Mouse (Mus musculus): Measurements from ENCODE around the gene Samd8. TPM values are rescaled to one million over a fixed set of nuclear protein-coding genes. Genes with fewer than 3 reads are reported as not detected.
A peak's percentile ranks its signal among the peaks of the same experiment; 100 is the strongest.

Gene Samd8
- polyA plus RNA-seq, 1 experiment = 4.4 TPM

- Histone ChIP-seq H3K27ac (ENCODE audit: control insufficient read depth, insufficient read depth, low read depth, low read length, poor library complexity) (no peak overlapping the region), H3K4me1 (ENCODE audit: control insufficient read depth, insufficient read depth, low read length) (peaks cover 6% of the 10 kb centered on the region)
- 86% methylated on average over 2 of the region's 2 CpGs for WGBS
These were observed 59.1 kb downstream of the Samd8 start for GRCm38 (mm10) chr14:21809418-21809817.

GRCm38 (mm10) chr14:21811301-21811700 lies 61.0 kb downstream of the Samd8 start:
- H3K4me3 ChIP-seq (replicated peaks; ENCODE audit: control insufficient read depth, low read depth, low read length) = no peak overlapping the region
- peaks cover 6% of the 10 kb centered on the region for H3K4me1 ChIP-seq (ENCODE audit: control insufficient read depth, insufficient read depth, low read length)
- WGBS = 20% methylated on average over 4 of the region's 4 CpGs
- peak overlapping the region; percentile 87 for H3K27ac ChIP-seq (ENCODE audit: control insufficient read depth, insufficient read depth, low read depth, low read length, poor library complexity)
- TF ChIP-seq POLR2A (IDR thresholded peaks at IDR 0.05; ENCODE audit: borderline replicate concordance, control insufficient read depth, low read depth, low read length) (no peak), CTCF (IDR thresholded peaks at IDR 0.05; ENCODE audit: control insufficient read depth, insufficient read depth, low read length) (no peak)

More at GRCm38 (mm10) chr14:21809418-21809817, 59.1 kb downstream of the Samd8 start:
- H3K4me3 ChIP-seq (replicated peaks; ENCODE audit: control insufficient read depth, low read depth, low read length) = no peak overlapping the region
- TF ChIP-seq POLR2A (IDR thresholded peaks at IDR 0.05; ENCODE audit: borderline replicate concordance, control insufficient read depth, low read depth, low read length) = no peak
- no peak for TF ChIP-seq CTCF (IDR thresholded peaks at IDR 0.05; ENCODE audit: control insufficient read depth, insufficient read depth, low read length)

GRCm38 (mm10) chr14:21811744-21812393 lies 61.5 kb downstream of the Samd8 start:
- TF ChIP-seq CTCF (IDR thresholded peaks at IDR 0.05; ENCODE audit: control insufficient read depth, insufficient read depth, low read length) (no peak), POLR2A (IDR thresholded peaks at IDR 0.05; ENCODE audit: borderline replicate concordance, control insufficient read depth, low read depth, low read length) (no peak)
- H3K27ac ChIP-seq (ENCODE audit: control insufficient read depth, insufficient read depth, low read depth, low read length, poor library complexity) = peak overlapping the region; percentile 87
- peaks cover 6% of the 10 kb centered on the region for H3K4me1 ChIP-seq (ENCODE audit: control insufficient read depth, insufficient read depth, low read length)
- WGBS = 57% methylated on average over 10 of the region's 10 CpGs
- no peak overlapping the region for H3K4me3 ChIP-seq (replicated peaks; ENCODE audit: control insufficient read depth, low read depth, low read length)

- TF ChIP-seq CTCF (IDR thresholded peaks at IDR 0.05; ENCODE audit: control insufficient read depth, insufficient read depth, low read length) (peak; percentile 75), POLR2A (IDR thresholded peaks at IDR 0.05; ENCODE audit: borderline replicate concordance, control insufficient read depth, low read depth, low read length) (no peak)
- Histone ChIP-seq H3K4me1 (ENCODE audit: control insufficient read depth, insufficient read depth, low read length) (peaks cover 6% of the 10 kb centered on the region), H3K27ac (ENCODE audit: control insufficient read depth, insufficient read depth, low read depth, low read length, poor library complexity) (peak overlapping the region; percentile 85; the same call in 1 of the 2 replicates), H3K4me3 (replicated peaks; ENCODE audit: control insufficient read depth, low read depth, low read length) (no peak overlapping the region)
- WGBS = 17% methylated on average over 14 of the region's 14 CpGs
These were observed 62.3 kb downstream of the Samd8 start for GRCm38 (mm10) chr14:21812590-21813162.

GRCm38 (mm10) chr14:21813216-21813615 lies 62.9 kb downstream of the Samd8 start:
- WGBS = 25% methylated on average over 4 of the region's 4 CpGs
- no peak for TF ChIP-seq CTCF (IDR thresholded peaks at IDR 0.05; ENCODE audit: control insufficient read depth, insufficient read depth, low read length)
- no peak for TF ChIP-seq POLR2A (IDR thresholded peaks at IDR 0.05; ENCODE audit: borderline replicate concordance, control insufficient read depth, low read depth, low read length)
- Histone ChIP-seq H3K4me3 (replicated peaks; ENCODE audit: control insufficient read depth, low read depth, low read length) (no peak overlapping the region), H3K27ac (ENCODE audit: control insufficient read depth, insufficient read depth, low read depth, low read length, poor library complexity) (peak overlapping the region; percentile 72; the same call in 1 of the 2 replicates), H3K4me1 (ENCODE audit: control insufficient read depth, insufficient read depth, low read length) (peaks cover 6% of the 10 kb centered on the region)

- 62% methylated on average over 3 of the region's 3 CpGs for WGBS
- no peak overlapping the region for H3K4me3 ChIP-seq (replicated peaks; ENCODE audit: control insufficient read depth, low read depth, low read length)
- TF ChIP-seq CTCF (IDR thresholded peaks at IDR 0.05; ENCODE audit: control insufficient read depth, insufficient read depth, low read length) = no peak
- TF ChIP-seq POLR2A (IDR thresholded peaks at IDR 0.05; ENCODE audit: borderline replicate concordance, control insufficient read depth, low read depth, low read length) = no peak
- H3K27ac ChIP-seq (ENCODE audit: control insufficient read depth, insufficient read depth, low read depth, low read length, poor library complexity) = peak overlapping the region; percentile 72; the same call in 1 of the 2 replicates
- peaks cover 5% of the 10 kb centered on the region for H3K4me1 ChIP-seq (ENCODE audit: control insufficient read depth, insufficient read depth, low read length)
These were observed 63.5 kb downstream of the Samd8 start for GRCm38 (mm10) chr14:21813847-21814246.

- WGBS = 79% methylated on average over 4 of the region's 4 CpGs
- Histone ChIP-seq H3K4me1 (ENCODE audit: control insufficient read depth, insufficient read depth, low read length) (peaks cover 5% of the 10 kb centered on the region), H3K4me3 (replicated peaks; ENCODE audit: control insufficient read depth, low read depth, low read length) (no peak overlapping the region), H3K27ac (ENCODE audit: control insufficient read depth, insufficient read depth, low read depth, low read length, poor library complexity) (no peak overlapping the region)
- TF ChIP-seq POLR2A (IDR thresholded peaks at IDR 0.05; ENCODE audit: borderline replicate concordance, control insufficient read depth, low read depth, low read length) (no peak), CTCF (IDR thresholded peaks at IDR 0.05; ENCODE audit: control insufficient read depth, insufficient read depth, low read length) (no peak)
These were observed 64.3 kb downstream of the Samd8 start for GRCm38 (mm10) chr14:21814606-21815005.

- 74% methylated on average over 3 of the region's 3 CpGs for WGBS
- peaks cover 5% of the 10 kb centered on the region for H3K4me1 ChIP-seq (ENCODE audit: control insufficient read depth, insufficient read depth, low read length)
- TF ChIP-seq POLR2A (IDR thresholded peaks at IDR 0.05; ENCODE audit: borderline replicate concordance, control insufficient read depth, low read depth, low read length) = no peak
- no peak for TF ChIP-seq CTCF (IDR thresholded peaks at IDR 0.05; ENCODE audit: control insufficient read depth, insufficient read depth, low read length)
- H3K4me3 ChIP-seq (replicated peaks; ENCODE audit: control insufficient read depth, low read depth, low read length) = no peak overlapping the region
- H3K27ac ChIP-seq (ENCODE audit: control insufficient read depth, insufficient read depth, low read depth, low read length, poor library complexity) = no peak overlapping the region
These were observed 65.9 kb downstream of the Samd8 start for GRCm38 (mm10) chr14:21816255-21816654.

Measured in bone marrow, adult 2 months (tissue).